Mouse (Mus musculus): ENCODE measurements around the gene Dexi. TPM values are rescaled to one million over a fixed set of nuclear protein-coding genes. Genes with fewer than 3 reads are reported as not detected.

Dexi gene
- polyA plus RNA-seq, 1 experiment from 2014 or later = 21.7 TPM

DNA sequence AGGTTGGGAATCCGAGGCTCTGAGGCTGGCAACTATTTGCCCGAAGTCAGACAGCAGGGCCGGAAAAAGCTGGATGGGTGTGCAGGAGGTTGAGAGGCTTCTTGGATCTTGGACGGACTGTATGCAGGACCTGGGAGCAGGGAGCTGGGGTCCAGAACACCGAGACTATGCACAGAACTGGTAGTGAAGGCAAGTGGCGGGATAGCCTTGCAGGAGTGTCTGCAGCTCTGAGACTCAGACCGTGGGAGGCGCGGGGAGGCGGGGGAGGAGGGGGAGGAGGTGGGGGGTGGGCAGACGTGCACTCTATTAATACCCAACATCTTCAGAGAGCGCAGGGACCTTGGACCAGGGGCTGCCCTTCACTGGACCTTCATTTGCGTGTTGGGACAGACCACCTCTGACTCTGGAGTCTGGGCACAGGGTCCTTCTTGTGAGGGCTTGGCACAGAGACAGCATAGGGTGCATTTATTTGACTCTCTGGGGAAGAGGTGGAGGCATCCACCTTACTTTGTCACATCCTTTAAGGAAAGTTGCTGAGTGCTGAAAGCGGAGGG, 52.9 kb downstream of the Dexi start:
- Histone ChIP-seq H3K4me3 (replicated peaks; ENCODE audit: low read depth, low read length) (peak overlapping the region; percentile 16; the same call in 1 of the 2 replicates), H3K9ac (ENCODE audit: low read depth, low read length) (peak overlapping the region; percentile 27; the same call in 1 of the 2 replicates), H3K36me3 (ENCODE audit: insufficient read depth, low read length) (no peaks in the 10 kb centered on the region), H3K4me1 (replicated peaks; ENCODE audit: insufficient read depth, low read length) (no peaks in the 10 kb centered on the region), H3K9me3 (replicated peaks; ENCODE audit: low read length) (no peaks in the 10 kb centered on the region), H3K27ac (peak overlapping the region; percentile 71), H3K4me2 (ENCODE audit: low read length) (peak overlapping the region; percentile 48), H3K27me3 (ENCODE audit: insufficient read depth, low read length) (no peaks in the 10 kb centered on the region)
- TF ChIP-seq CTCF (IDR thresholded peaks at IDR 0.05; ENCODE audit: low read depth) = no peak
- WGBS = 12% methylated on average over 14 of the region's 14 CpGs
- ATAC-seq (replicated peaks; ENCODE audit: low FRiP score, low read depth) (peak; percentile 86), DNase-seq (ENCODE audit: low spot score) (no peak)

DNA sequence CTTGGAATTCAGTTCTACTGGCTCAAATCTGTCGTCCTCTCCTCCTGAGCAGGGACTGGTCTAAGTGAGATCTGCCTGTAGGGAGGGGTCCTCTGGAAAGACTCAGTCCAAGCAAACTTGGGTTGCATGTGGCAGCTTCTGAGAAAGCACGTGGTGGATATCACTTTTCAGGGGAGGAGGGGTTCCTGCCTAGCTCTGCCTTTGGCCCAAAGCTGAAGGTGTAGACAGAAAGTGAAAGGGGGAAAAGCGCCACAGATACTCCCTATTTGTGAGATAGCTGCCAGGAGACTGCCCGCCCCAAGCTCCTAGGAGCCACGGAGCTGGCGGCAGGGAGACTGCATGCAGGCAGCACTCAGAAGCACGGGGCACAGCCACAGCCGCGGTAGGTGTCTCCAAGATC, 53.4 kb downstream of the Dexi start:
- 2% methylated on average over 9 of the region's 9 CpGs for WGBS
- H3K4me2 ChIP-seq (ENCODE audit: low read length) = peak overlapping the region; percentile 48
- ATAC-seq (replicated peaks; ENCODE audit: low FRiP score, low read depth) (no peak), DNase-seq (ENCODE audit: low spot score) (peak; percentile 40)
- H3K27me3 ChIP-seq (ENCODE audit: insufficient read depth, low read length) = no peaks in the 10 kb centered on the region
- peak overlapping the region; percentile 71 for H3K27ac ChIP-seq
- no peak for TF ChIP-seq CTCF (IDR thresholded peaks at IDR 0.05; ENCODE audit: low read depth)
- peak overlapping the region; percentile 27; the same call in 1 of the 2 replicates for H3K9ac ChIP-seq (ENCODE audit: low read depth, low read length)
- H3K4me3 ChIP-seq (replicated peaks; ENCODE audit: low read depth, low read length) = peak overlapping the region; percentile 16; the same call in 1 of the 2 replicates
- H3K9me3 ChIP-seq (replicated peaks; ENCODE audit: low read length) = no peaks in the 10 kb centered on the region
- H3K4me1 ChIP-seq (replicated peaks; ENCODE audit: insufficient read depth, low read length) = no peaks in the 10 kb centered on the region
- H3K36me3 ChIP-seq (ENCODE audit: insufficient read depth, low read length) = no peaks in the 10 kb centered on the region

DNA sequence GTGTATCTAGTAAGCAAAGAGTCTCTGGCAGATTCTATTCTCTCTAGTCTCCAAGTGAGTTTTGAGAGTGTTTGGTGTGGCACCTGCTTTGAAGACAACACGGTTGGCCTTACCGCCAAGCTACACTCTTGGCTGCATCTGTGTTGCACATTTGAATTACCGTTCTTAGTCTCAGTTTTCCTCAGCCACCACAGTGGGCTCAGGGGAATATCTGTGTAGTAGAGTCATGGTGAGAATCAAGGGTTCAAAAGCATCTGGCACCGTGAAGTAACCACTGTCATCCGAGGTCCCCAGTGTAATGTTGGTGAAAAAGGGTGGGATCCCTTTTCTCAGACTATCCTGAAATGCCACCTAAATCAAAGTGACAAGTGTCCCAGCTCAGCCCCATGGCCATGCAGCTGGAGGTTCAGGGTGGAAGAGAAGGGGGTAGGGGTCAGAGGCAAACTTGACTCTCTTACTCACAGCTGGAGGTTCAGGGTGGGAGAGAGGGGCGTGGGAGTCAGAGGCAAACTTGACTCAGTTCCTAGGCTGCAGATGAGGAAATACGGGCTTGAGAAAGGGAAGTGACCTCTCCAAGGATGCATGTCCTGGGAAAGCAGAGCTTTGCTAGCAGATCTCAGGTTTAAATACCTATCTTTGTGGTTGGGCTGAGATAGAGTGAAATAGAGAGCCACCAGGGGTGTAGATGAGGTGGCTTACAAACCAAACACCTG, 53.9 kb downstream of the Dexi start:
- H3K9me3 ChIP-seq (replicated peaks; ENCODE audit: low read length) = no peaks in the 10 kb centered on the region
- DNase-seq (ENCODE audit: low spot score) = no peak
- H3K4me1 ChIP-seq (replicated peaks; ENCODE audit: insufficient read depth, low read length) = no peaks in the 10 kb centered on the region
- H3K4me3 ChIP-seq (replicated peaks; ENCODE audit: low read depth, low read length) = no peak overlapping the region
- no peaks in the 10 kb centered on the region for H3K27me3 ChIP-seq (ENCODE audit: insufficient read depth, low read length)
- no peaks in the 10 kb centered on the region for H3K36me3 ChIP-seq (ENCODE audit: insufficient read depth, low read length)
- H3K9ac ChIP-seq (ENCODE audit: low read depth, low read length) = no peak overlapping the region
- H3K4me2 ChIP-seq (ENCODE audit: low read length) = no peak overlapping the region; the same call in 1 of the 2 replicates
- WGBS = 59% methylated on average over 7 of the region's 7 CpGs
- no peak for TF ChIP-seq CTCF (IDR thresholded peaks at IDR 0.05; ENCODE audit: low read depth)
- ATAC-seq (replicated peaks; ENCODE audit: low FRiP score, low read depth) = no peak
- H3K27ac ChIP-seq = no peak overlapping the region

DNA sequence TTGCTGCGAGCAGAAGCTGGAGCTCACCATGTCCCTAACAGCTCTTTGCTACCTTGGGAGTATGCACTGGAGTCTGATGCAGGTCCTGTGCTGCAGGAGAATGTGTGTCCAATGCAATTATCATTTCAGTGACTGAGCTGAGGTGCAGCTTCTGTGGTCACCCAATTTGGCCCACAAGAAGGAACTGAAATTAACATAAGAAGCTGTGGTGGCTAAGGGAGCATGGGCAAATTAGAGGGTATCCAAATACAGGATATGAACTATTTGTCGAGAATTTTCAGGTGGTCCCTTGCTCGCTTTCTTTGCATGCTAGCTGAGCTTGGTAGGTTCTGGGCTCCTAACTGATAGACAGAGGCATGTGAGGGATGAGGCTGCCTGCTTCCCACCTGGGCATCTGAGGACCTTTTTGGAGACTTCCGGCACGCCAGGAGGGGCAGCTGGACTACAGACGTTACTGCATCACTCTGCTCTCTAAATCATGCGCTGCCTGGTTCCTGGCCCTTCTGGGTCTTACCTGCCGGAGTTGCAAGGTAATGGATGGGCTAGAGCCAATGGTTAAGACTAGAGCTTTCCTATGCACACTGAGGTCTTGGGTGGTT, 54.9 kb downstream of the Dexi start:
- 88% methylated on average over 8 of the region's 8 CpGs for WGBS
- Histone ChIP-seq H3K9me3 (replicated peaks; ENCODE audit: low read length) (no peaks in the 10 kb centered on the region), H3K27me3 (ENCODE audit: insufficient read depth, low read length) (no peaks in the 10 kb centered on the region), H3K27ac (no peak overlapping the region), H3K36me3 (ENCODE audit: insufficient read depth, low read length) (no peaks in the 10 kb centered on the region), H3K4me2 (ENCODE audit: low read length) (no peak overlapping the region), H3K9ac (ENCODE audit: low read depth, low read length) (no peak overlapping the region), H3K4me1 (replicated peaks; ENCODE audit: insufficient read depth, low read length) (no peaks in the 10 kb centered on the region), H3K4me3 (replicated peaks; ENCODE audit: low read depth, low read length) (no peak overlapping the region)
- DNase-seq (ENCODE audit: low spot score) (no peak), ATAC-seq (replicated peaks; ENCODE audit: low FRiP score, low read depth) (no peak)
- TF ChIP-seq CTCF (IDR thresholded peaks at IDR 0.05; ENCODE audit: low read depth) = no peak

DNA sequence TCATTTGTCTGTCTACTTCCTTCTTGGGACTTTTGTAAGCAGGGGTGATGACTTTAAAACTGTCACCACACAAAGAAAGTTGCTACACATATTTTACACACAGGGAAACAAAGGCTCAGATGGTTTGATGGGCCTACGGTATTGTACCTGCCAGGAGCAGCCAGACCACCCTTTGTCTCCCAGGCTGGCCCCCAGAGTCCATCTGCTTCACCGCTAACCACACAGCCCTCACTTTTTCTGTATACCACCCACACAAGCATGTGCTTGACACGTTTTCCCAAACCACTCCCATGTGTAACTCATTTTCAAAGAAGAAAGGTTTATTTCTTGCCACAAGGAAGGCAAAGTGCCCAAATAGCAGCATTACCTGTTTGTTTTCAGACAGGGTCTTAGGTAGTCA, 55.9 kb downstream of the Dexi start:
- DNase-seq (ENCODE audit: low spot score) (no peak), ATAC-seq (replicated peaks; ENCODE audit: low FRiP score, low read depth) (no peak)
- TF ChIP-seq CTCF (IDR thresholded peaks at IDR 0.05; ENCODE audit: low read depth) = no peak
- H3K27me3 ChIP-seq (ENCODE audit: insufficient read depth, low read length) = no peaks in the 10 kb centered on the region
- H3K9ac ChIP-seq (ENCODE audit: low read depth, low read length) = no peak overlapping the region
- no peak overlapping the region for H3K4me3 ChIP-seq (replicated peaks; ENCODE audit: low read depth, low read length)
- H3K4me1 ChIP-seq (replicated peaks; ENCODE audit: insufficient read depth, low read length) = no peaks in the 10 kb centered on the region
- WGBS = 67% methylated on average over 3 of the region's 3 CpGs
- H3K9me3 ChIP-seq (replicated peaks; ENCODE audit: low read length) = no peaks in the 10 kb centered on the region
- no peak overlapping the region for H3K27ac ChIP-seq
- no peaks in the 10 kb centered on the region for H3K36me3 ChIP-seq (ENCODE audit: insufficient read depth, low read length)
- H3K4me2 ChIP-seq (ENCODE audit: low read length) = no peak overlapping the region

DNA sequence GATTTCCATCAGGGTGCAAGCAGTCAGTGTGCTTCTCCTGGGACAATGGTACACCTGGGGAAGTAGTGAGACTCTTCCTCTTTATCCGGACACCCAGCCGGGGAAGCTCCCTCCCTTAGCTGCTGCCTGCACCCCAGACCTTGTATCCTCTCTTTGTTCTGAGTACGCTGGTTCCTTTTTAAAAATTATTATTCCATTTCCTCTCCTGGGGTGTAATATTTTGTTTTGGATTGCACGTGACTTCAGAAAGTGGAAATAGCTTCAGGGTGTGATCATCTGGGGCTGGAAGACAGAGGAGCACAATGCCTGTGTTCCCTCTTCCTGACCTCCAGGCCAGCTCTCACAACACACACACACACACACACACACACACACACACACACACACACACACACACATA, 60.5 kb downstream of the Dexi start:
- H3K36me3 ChIP-seq (ENCODE audit: insufficient read depth, low read length) = no peaks in the 10 kb centered on the region
- no peak for ATAC-seq (replicated peaks; ENCODE audit: low FRiP score, low read depth)
- no peaks in the 10 kb centered on the region for H3K9me3 ChIP-seq (replicated peaks; ENCODE audit: low read length)

More for the DNA sequence above, 60.5 kb downstream of the Dexi start:
- H3K4me1 ChIP-seq (replicated peaks; ENCODE audit: insufficient read depth, low read length) = no peaks in the 10 kb centered on the region
- H3K27me3 ChIP-seq (ENCODE audit: insufficient read depth, low read length) = no peaks in the 10 kb centered on the region
- H3K4me3 ChIP-seq (replicated peaks; ENCODE audit: low read depth, low read length) = no peak overlapping the region
- H3K4me2 ChIP-seq (ENCODE audit: low read length) = no peak overlapping the region
- no peak for TF ChIP-seq CTCF (IDR thresholded peaks at IDR 0.05; ENCODE audit: low read depth)
- no peak overlapping the region for H3K9ac ChIP-seq (ENCODE audit: low read depth, low read length)
- DNase-seq (ENCODE audit: low spot score) = no peak
- 62% methylated on average over 4 of the region's 4 CpGs for WGBS
- no peak overlapping the region for H3K27ac ChIP-seq

Data from kidney, postnatal 0 days (tissue).